ENCODE assay signal across 15 mouse cellular contexts in genomic region chrX:53799074-53799473, GRCm38 (mm10). TPM values are rescaled to one million over a fixed set of nuclear protein-coding genes. Genes with fewer than 3 reads are reported as not detected.
DNase-seq lines count a peak whose midpoint lies in the region; ATAC-seq and TF ChIP-seq lines count a peak whose summit lies in the region.
"Had no signal": no experiment of that assay in that cellular context is flagged by ENCODE, and none has a peak within 500 bp of the region (broad histone marks: within the 10 kb centered on the region; RNA-seq: fewer than 3 reads in every experiment).

No protein-coding gene starts in this region.

- no peak for ATAC-seq in kidney, postnatal 0 days (replicated peaks; ENCODE audit: low FRiP score, low read depth)
- no peak for ATAC-seq in kidney, embryonic 15.5 days (replicated peaks; ENCODE audit: low FRiP score)
- ATAC-seq in embryonic facial prominence, embryonic 14.5 days (ENCODE audit: low read depth) = no peak

- H3K27me3 ChIP-seq in kidney, postnatal 0 days (ENCODE audit: insufficient read depth, low read length) = no peaks in the 10 kb centered on the region
- H3K27me3 ChIP-seq in kidney, embryonic 15.5 days = no peaks in the 10 kb centered on the region
- no peaks in the 10 kb centered on the region for H3K27me3 ChIP-seq in embryonic facial prominence, embryonic 14.5 days (replicated peaks; ENCODE audit: control insufficient read depth, insufficient read depth, low read length)
- H3K27me3 ChIP-seq: forebrain, embryonic 12.5 days had no signal

- 36% methylated on average over 3 of the region's 3 CpGs for WGBS in kidney, postnatal 0 days
- WGBS in kidney, embryonic 15.5 days = 31% methylated on average over 3 of the region's 3 CpGs
- WGBS in embryonic facial prominence, embryonic 14.5 days = 43% methylated on average over 3 of the region's 3 CpGs

- no peak overlapping the region for H3K27ac ChIP-seq in kidney, postnatal 0 days
- H3K27ac ChIP-seq in kidney, embryonic 15.5 days = no peak overlapping the region
- no peak overlapping the region for H3K27ac ChIP-seq in embryonic facial prominence, embryonic 14.5 days (replicated peaks; ENCODE audit: low read depth, low read length)
- H3K27ac ChIP-seq: forebrain, embryonic 12.5 days had no signal

- H3K36me3 ChIP-seq in kidney, postnatal 0 days (ENCODE audit: insufficient read depth, low read length) = no peaks in the 10 kb centered on the region
- no peaks in the 10 kb centered on the region for H3K36me3 ChIP-seq in kidney, embryonic 15.5 days
- no peaks in the 10 kb centered on the region for H3K36me3 ChIP-seq in embryonic facial prominence, embryonic 14.5 days (ENCODE audit: control insufficient read depth, insufficient read depth, low read length)
- H3K36me3 ChIP-seq: forebrain, embryonic 12.5 days had no signal

- H3K4me2 ChIP-seq in kidney, postnatal 0 days (ENCODE audit: low read length) = no peak overlapping the region
- H3K4me2 ChIP-seq in kidney, embryonic 15.5 days = no peak overlapping the region
- no peak overlapping the region for H3K4me2 ChIP-seq in embryonic facial prominence, embryonic 14.5 days (ENCODE audit: low read depth, low read length)
- H3K4me2 ChIP-seq: forebrain, embryonic 12.5 days had no signal

- no peak overlapping the region for H3K4me3 ChIP-seq in kidney, postnatal 0 days (replicated peaks; ENCODE audit: low read depth, low read length)
- H3K4me3 ChIP-seq in kidney, embryonic 15.5 days (replicated peaks) = no peak overlapping the region
- H3K4me3 ChIP-seq in embryonic facial prominence, embryonic 14.5 days (ENCODE audit: low read depth, low read length) = no peak overlapping the region
- H3K4me3 ChIP-seq: forebrain, embryonic 12.5 days had no signal

- H3K4me1 ChIP-seq in kidney, postnatal 0 days (replicated peaks; ENCODE audit: insufficient read depth, low read length) = no peaks in the 10 kb centered on the region
- no peaks in the 10 kb centered on the region for H3K4me1 ChIP-seq in kidney, embryonic 15.5 days
- H3K4me1 ChIP-seq in embryonic facial prominence, embryonic 14.5 days (ENCODE audit: control insufficient read depth, insufficient read depth, low read length) = no peaks in the 10 kb centered on the region
- H3K4me1 ChIP-seq: forebrain, embryonic 12.5 days had no signal

- TF ChIP-seq CTCF in kidney, postnatal 0 days (IDR thresholded peaks at IDR 0.05; ENCODE audit: low read depth) = peak; percentile 67

- H3K9me3 ChIP-seq in kidney, postnatal 0 days (replicated peaks; ENCODE audit: low read length) = no peaks in the 10 kb centered on the region
- no peaks in the 10 kb centered on the region for H3K9me3 ChIP-seq in kidney, embryonic 15.5 days (replicated peaks)
- no peaks in the 10 kb centered on the region for H3K9me3 ChIP-seq in embryonic facial prominence, embryonic 14.5 days (ENCODE audit: control insufficient read depth, low read length)
- H3K9me3 ChIP-seq: forebrain, embryonic 12.5 days had no signal

- DNase-seq in cerebellum, postnatal 14 days = peak; percentile 7
- DNase-seq in cerebellum, adult 11 months = no peak
- peak; percentile 37 for DNase-seq in kidney, postnatal 0 days (ENCODE audit: low spot score)
- peak; percentile 1 for DNase-seq in ES-CJ7 (ENCODE audit: low read depth, low spot score)
- peak; percentile 8 for DNase-seq in embryonic facial prominence, embryonic 14.5 days (ENCODE audit: low spot score)
- DNase-seq in thymus, postnatal 10 days (ENCODE audit: low spot score in 2 of 2) = no peak
- DNase-seq in ovary, postnatal 36 days (ENCODE audit: low spot score) = no peak
- DNase-seq: heart, postnatal 14 days; kidney, postnatal 25 days; thymus, adult 18-20 months had no signal

- no peak overlapping the region for H3K9ac ChIP-seq in kidney, postnatal 0 days (ENCODE audit: low read depth, low read length)
- no peak overlapping the region for H3K9ac ChIP-seq in kidney, embryonic 15.5 days
- no peak overlapping the region for H3K9ac ChIP-seq in embryonic facial prominence, embryonic 14.5 days (ENCODE audit: low read depth, low read length)
- H3K9ac ChIP-seq: forebrain, embryonic 12.5 days had no signal

RNA-seq across cellular contexts. Expression of gene Xlr, which starts 1.6 kb away (rescaled TPM):
- polyA plus RNA-seq in kidney, postnatal 0 days (2015; fragmentation: Nextera tagmentation; extraction: Ambion mirVana) = 0.69 and 1.5 TPM in 2 replicates
- 0.61 and 0.75 TPM in 2 replicates for polyA plus RNA-seq in kidney, embryonic 15.5 days (2015; fragmentation: Nextera tagmentation; extraction: Ambion mirVana)
- 3.4 and 4.2 TPM in 2 replicates for polyA plus RNA-seq in embryonic facial prominence, embryonic 14.5 days (2014; fragmentation: Nextera tagmentation; extraction: Ambion mirVana)

RNA-seq across cellular contexts. Expression of gene Zfp36l3, which starts 22.9 kb away (rescaled TPM):
- polyA plus RNA-seq in kidney, postnatal 0 days (2015; fragmentation: Nextera tagmentation; extraction: Ambion mirVana) = 0.07 TPM in 1 of 2 replicates, not detected in the other
- 0.06 TPM in 1 of 2 replicates, not detected in the other for polyA plus RNA-seq in kidney, embryonic 15.5 days (2015; fragmentation: Nextera tagmentation; extraction: Ambion mirVana)
- not detected in 2 replicates for polyA plus RNA-seq in embryonic facial prominence, embryonic 14.5 days (2014; fragmentation: Nextera tagmentation; extraction: Ambion mirVana)
- polyA plus RNA-seq: forebrain, embryonic 12.5 days; liver, embryonic 16.5 days; neural tube, embryonic 14.5 days had no signal

RNA-seq across cellular contexts. Expression of gene 1700013H16Rik, which starts 41.4 kb away (rescaled TPM):
- polyA plus RNA-seq in kidney, postnatal 0 days (2015; fragmentation: Nextera tagmentation; extraction: Ambion mirVana) = not detected in 2 replicates
- polyA plus RNA-seq in kidney, embryonic 15.5 days (2015; fragmentation: Nextera tagmentation; extraction: Ambion mirVana) = not detected in 2 replicates
- not detected in 2 replicates for polyA plus RNA-seq in embryonic facial prominence, embryonic 14.5 days (2014; fragmentation: Nextera tagmentation; extraction: Ambion mirVana)
- polyA plus RNA-seq: C2C12; forebrain, embryonic 12.5 days; liver, embryonic 16.5 days; neural tube, embryonic 14.5 days had no signal

Comparison
In these comparisons a context has a peak if more than half of its experiments do, and no peak if none do; other contexts are left out.
1. DNase-seq: peak in cerebellum, postnatal 14 days (2 of 2), kidney, postnatal 0 days (single experiment), ES-CJ7 (single experiment) and embryonic facial prominence, embryonic 14.5 days (single experiment); none in cerebellum, adult 11 months (single experiment), thymus, postnatal 10 days (0 of 2) and ovary, postnatal 36 days (single experiment).